Mouse (Mus musculus) ES-Bruce4 (cell line): ENCODE measurements around the gene Tmigd3.
"Not testable (repeated sequence)": the region's sequence is repeated elsewhere in the genome, so short reads cannot be mapped to it uniquely, and the experiment has no call there.

ENCODE experiments used
- CTCF ChIP-seq: IDR thresholded peaks from one replicate; pipeline ENCODE4 v1.8.1; 2011; ENCODE audit warnings: low read depth, low read length
- POLR2A ChIP-seq: IDR thresholded peaks from one replicate; pipeline ENCODE4 v1.8.1; 2011; ENCODE audit warnings: low read length; ENCODE audit not compliant: insufficient read depth

DNA sequence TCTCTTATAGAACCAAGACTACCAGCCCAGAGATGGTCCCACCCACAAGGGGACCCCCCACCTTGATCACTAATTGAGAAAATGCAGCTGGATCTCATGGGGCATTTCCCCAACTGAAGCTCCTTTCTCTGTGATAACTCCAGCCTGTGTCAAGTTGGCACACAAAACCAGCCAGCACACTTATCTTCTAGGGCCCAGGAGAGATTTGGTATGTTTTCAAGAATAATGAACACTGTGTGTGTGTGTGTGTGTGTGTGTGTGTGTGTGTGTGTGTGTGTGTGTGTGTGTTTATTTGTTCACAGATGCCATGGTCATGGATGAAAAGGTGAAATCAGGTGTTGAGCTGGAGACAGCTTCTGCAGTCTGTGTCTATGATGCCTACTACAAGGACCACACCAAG lies 45.8 kb downstream of the Tmigd3 start:
- TF ChIP-seq POLR2A, CTCF: not testable (repeated sequence)
